Mouse (Mus musculus): ENCODE data around the gene Gm10053. TPM values are rescaled to one million over a fixed set of nuclear protein-coding genes. Genes with fewer than 3 reads are reported as not detected.
"Not testable (repeated sequence)": the region's sequence is repeated elsewhere in the genome, so short reads cannot be mapped to it uniquely, and the experiment has no call there.

Gm10053 gene
- polyA plus RNA-seq (2012; rRNA removed) = 60.7 and 63.3 TPM in 2 replicates

DNA sequence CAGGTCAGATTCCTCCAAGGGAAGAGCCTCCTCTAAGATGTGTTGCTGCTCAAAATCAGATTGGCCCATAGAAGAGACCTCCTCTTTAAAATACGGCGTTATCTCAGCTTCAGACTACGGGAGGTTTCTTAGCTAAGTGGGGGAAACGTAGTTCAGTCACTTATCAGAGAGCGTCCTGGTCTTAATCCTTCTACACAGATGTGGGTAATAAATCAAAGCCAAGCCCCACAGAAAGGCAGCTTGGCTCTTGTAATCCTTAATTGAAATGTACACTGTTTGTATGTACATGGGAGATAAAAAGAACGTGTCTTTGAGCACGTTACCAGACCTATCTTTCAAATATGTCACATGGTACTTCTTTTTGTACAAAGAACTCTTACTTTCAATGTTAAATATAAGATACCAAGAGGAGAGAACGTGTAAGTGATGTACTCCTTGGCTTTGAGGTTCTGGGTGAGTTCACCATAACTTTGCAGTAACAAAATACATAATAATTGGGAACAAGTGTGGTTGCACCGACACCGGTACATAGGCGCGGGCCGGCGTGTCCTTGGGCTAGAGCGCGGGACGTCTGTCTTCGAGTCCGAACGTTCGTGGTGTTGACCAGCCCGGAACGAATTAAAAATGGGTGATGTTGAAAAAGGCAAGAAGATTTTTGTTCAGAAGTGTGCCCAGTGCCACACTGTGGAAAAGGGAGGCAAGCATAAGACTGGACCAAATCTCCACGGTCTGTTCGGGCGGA lies at the start of gene Gm10053:
TSS of gene Gm10053 (plus strand) at position 558 of the 742 bp plus-strand sequence.
- DNase-seq (ENCODE audit: low spot score) = not testable (repeated sequence)

DNA sequence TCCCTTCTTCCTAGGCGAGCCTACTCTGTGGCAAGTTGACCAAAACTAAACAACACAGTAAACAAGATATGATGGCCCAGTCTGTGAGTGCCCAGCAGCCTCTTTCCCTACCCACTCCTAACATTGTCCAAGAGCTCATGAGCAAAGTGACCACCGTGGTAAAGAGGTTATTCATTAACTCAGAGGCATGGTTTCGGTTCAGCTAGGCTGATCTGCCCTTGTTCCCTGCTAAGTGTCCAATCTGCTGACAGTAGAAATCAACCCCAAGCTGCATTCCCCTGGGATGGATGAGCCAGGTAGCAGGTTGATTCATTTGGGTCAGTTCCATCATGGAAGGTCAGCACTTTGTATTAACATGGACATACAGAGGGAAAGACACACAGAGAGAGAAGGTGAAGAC lies 33.4 kb upstream of the Gm10053 start:
- DNase-seq (ENCODE audit: low spot score) = no peak

DNA sequence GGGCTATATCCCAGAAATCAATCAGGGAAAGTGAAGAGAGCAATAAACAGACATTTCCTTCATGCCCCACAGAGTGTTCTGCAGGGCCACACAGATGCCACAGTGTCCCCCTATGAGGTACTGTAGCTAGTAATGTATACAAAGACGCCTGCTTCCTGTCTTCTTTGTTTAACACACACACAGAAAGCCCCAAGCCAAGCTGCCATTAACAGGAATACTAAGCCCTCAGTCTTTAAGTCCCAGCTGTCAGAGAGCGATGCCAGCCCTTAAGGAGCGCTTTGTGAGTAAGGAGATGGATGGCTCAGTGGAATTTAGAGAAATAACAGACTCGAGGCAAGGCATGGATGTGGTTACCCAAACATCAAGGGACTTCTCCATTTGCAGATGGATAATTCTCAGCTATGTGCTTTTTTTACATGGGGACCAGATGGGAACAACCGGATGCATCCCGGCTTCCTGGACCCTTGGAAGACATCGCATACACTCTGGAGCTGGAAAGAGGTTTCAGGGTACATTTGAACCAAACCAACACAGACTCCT lies 30.4 kb upstream of the Gm10053 start:
- DNase-seq (ENCODE audit: low spot score) = no peak

DNA sequence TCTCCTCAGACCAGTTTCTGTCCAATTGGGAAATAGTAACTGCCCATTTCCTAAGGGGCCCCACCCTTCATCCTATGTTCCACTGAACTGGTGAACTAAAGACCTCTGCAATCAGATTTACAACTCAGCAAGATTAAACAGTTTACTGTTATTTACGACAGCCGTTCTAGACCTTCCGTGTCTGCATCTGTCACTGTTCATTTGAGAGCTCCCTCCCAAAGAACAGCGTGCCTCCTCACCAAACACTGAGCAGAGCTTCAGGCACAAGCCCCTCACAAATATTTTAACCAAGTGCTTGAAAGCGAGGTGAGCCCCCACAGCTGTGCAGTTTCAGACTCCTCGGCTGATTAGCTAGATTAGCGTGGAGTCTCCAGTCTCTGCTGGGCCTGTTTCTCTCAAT lies 27.1 kb upstream of the Gm10053 start:
- DNase-seq (ENCODE audit: low spot score) = no peak

DNA sequence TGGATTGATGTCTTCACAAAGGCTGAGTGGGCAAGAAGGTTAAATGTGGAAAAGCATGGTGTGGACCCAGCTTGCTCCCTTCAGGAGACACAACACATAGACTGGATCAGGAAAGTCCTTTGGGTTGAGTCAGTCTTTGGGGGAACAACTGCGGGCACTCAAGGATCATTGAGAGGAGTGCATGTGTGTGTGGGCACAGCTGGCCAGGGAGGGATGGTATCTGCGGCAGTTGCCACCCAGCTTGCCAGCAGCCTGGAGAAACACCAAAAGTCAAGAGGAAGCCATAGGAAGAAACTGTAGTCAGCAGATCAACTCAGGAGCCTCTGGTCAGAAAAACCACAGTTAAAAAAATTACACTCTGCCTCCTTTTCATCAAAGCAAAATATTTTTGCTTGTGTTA lies 26.6 kb upstream of the Gm10053 start:
- no peak for DNase-seq (ENCODE audit: low spot score)

DNA sequence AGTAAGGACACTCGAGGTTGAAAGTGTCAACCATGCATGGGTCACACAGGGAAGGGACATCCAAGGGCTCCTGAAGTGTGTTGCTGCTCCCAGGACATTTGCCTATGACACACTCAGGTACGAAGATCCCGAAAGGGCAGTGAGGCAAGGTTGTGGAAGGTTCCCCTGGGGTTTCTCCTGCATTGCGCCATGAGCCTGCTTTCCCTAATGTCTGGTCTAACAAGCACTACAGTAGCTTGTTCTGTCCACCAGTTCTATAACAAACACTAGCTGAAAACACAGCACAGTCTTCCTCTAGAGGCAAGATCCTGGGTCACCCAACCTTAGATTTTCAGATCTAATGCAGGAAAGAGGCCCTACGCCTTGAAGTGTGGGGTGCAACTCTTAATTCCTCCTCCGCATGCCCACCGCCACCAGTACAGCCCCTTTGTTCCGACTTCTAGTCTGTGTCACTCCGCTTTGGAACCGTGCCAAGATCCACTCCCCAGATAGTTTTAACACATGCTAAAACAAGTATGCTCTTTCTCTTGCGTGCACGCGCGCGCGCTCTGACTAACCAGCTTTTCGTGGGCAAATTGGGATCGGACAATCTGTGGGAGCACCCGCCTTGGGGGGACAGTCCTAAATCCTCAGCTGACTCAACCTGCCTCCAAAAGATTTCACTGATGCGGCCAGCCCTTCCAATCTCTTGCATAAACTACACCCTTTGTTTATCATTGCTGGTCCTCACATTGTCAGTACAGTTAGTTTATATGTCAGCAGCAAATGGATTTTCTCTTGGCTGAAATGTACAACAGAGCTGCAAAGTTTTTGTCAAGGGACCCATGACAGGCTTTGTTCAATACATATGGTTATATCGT lies 23.8 kb upstream of the Gm10053 start:
- DNase-seq (ENCODE audit: low spot score) = no peak

DNA sequence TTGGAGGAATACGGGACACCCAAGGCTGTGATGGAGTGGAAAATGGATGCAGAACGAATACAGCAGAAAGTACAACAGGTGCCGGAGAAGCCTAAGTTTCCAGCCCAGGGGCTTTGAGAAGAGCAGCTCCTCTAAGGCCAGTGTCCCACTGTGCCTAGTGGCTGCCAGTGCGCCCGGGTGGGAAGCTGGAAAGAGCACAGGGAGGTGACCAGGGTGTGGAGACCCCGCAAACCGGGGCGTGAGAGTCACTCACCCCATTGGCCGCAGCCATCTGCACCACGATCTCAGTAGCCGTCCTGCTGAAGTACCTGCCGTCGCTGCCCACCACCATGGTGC lies 14.2 kb upstream of the Gm10053 start:
- DNase-seq (ENCODE audit: low spot score) = no peak

DNA sequence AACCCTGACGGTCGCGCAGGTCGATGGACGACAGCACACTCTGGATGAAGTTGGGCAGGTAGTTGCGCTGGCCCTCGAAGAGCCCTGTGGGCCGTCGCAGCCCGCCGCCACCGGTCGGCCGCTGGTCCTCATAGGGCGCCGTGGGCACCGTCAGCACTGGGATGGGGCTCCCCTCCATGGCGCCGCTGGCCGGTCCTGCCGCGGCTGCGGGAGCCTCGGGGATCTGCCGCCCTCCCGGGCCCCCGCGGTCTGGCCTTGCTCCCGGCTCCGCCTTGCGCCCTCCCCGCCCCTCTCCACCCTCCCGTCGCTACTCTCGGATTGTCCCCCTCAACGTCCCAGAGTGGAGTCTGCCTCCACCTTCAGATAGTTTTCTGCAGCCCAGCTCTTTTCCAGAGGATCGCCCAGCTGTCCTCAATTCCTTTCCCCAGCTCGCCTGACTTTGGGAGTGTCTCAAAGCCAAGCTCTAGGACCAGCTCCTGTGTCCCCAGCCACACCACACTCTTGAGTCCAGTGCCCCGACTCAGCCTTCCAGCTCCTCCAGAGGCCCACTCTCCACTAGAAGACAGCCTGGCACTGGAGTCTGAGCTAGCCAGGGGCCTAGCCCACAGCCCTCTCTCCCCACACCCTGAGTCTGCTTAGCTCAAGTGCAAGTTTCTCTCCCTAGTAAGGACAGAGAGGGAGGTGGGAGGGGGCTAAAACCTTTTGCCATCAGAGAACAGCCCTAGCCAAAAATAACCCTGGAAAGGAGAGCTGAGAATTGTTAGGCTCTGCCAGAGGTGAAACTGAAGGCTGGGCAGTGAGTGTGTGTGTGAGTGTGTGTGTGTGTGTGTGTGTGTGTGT lies 13.7 kb upstream of the Gm10053 start, which contains the start of gene Pgm5:
TSS of gene Pgm5 (minus strand) at position 244 of the 840 bp plus-strand sequence.
- DNase-seq (ENCODE audit: low spot score) = peak; percentile 49

DNA sequence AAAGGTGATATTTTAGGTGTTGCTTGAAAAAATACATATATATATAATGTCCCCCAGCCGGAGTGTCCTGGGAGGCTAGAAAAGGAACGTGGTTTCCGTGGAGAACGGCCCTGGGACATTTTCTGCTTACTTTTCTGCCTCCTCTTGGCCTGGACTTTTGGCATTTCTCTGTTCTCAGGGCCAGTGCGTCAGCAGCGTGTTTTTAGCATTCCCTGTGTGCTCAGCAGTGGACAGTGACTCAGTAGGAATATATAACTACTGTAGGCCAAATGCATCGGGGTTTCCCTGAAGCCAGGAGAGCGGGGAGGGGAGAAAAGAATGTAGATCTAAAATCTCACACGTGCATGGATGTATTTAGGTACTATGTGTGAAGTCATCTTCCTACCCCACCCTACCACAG lies 10.1 kb upstream of the Gm10053 start:
- no peak for DNase-seq (ENCODE audit: low spot score)

DNA sequence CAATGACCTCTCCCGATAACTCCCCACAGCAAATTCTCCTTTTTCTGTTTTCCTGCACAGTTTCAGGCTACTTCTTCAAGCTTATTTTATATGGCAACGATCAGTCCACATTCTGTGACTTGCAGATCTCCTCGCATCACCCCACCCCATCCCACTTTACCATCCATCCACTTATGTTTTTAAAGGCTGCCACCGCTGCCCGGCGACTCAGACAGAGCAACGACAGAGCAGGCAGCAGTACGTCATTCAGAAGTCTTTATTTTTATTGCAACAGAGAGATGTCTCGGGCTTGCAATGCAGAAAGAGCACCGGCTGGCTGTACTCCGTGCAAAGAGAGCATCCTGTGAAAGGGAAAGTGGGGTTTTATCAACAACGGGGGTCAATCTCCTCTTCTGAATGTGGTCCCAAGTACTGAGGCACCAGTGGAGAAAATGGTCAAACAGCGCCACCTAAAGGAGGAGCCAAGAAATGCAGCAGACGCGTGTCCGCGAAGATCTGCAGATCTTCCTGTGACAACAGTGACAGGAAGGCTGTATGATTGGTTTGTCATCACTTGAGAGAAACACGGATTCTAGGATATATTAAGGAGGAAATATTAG lies 4.3 kb upstream of the Gm10053 start:
- peak; percentile 26 for DNase-seq (ENCODE audit: low spot score)

DNA sequence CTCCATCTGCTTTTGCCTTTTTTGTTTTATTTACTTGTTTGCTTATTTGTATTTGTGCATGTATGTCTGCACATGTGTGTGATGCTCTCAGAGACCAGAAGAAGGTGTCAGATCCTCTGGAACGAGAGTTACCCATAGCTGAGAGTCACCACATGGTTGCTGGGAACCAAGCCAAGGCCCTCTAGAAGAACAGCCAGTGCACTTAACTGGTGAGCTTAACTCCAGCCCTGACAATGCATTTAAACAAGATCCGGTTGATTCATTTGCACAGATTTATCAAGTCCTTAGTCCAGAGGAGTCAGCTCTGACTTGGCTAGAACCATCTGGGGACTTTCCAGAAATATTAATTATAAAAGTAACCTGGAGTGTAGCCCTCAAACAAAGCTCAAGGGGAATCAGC lies 1.6 kb upstream of the Gm10053 start:
- DNase-seq (ENCODE audit: low spot score) = no peak

DNA sequence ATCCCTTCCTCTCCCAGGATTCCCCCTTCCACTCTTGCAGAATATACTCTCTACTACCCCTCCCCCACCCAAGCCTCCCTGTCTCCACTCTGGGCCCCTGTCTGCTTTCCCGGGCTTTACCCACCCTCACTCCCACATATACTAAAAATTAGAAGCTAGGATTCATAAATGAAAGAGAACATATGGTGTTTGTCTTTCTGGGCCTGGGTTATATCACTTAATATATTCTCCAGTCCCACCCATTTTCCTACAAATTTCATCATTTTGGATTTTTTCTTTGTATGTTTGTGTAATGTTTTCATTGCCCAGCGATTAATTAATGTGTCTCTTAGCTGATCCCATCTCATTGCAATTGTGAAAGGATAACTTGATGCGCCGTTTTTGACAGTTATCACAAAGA lies 5.8 kb downstream of the Gm10053 start:
- DNase-seq (ENCODE audit: low spot score) = no peak

DNA sequence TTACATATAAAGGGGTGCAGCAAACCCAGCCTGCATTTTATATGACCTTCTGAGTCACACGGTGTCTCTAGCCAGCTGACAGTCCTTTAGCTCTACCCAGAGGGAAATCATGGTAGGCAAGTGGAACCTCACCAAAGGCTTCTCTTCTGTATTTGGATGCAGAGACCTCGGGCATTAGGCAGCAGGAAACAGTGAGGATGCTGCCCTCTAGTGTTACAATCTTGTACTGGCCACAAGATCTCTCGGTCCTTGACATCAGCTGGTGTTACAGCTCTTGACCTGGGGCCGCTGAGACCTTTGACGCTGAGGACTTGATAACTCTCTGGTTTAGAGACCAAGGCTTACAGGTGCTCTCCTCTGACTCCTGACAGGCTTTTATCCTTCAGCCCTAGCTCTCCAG lies 10.0 kb downstream of the Gm10053 start:
- no peak for DNase-seq (ENCODE audit: low spot score)

DNA sequence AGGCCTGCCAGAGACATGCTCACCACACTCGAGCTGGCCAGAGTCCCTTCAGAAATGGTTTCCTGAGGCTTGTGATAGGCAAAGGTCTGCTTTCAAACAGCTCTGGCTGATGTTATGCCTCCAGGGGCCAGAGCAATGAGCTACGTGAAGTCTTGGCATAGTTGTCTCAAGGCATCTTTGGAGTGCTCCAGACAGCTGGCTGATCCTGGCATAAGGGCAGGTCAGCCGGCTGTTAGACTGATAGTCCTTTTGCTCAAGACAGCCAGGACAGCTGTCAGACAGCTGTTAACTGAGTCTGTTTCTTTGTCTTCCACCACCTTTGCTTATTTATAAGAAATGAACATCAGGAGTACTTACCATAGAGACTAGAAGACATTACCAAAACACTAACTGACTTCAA lies 11.4 kb downstream of the Gm10053 start:
- no peak for DNase-seq (ENCODE audit: low spot score)

DNA sequence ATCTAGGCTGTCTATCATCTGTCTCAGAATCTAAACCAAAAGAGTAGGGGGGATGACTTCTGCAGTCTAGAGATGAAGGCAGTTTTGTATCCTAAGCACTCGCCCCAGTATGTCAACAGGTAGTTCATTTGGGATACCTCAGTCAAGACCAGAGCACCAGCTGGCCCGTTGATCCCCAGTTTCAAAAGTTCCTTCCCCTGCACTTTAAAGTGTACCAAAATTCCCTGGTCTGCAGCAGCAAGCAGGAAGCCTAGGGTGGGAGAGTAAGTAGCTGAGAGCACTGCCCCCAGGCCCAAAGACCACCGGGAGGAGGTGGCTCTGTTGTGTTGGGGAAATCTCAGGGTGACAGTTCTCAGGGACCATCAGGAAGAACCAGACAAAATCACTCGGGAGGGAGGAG lies 21.1 kb downstream of the Gm10053 start:
- no peak for DNase-seq (ENCODE audit: low spot score)

DNA sequence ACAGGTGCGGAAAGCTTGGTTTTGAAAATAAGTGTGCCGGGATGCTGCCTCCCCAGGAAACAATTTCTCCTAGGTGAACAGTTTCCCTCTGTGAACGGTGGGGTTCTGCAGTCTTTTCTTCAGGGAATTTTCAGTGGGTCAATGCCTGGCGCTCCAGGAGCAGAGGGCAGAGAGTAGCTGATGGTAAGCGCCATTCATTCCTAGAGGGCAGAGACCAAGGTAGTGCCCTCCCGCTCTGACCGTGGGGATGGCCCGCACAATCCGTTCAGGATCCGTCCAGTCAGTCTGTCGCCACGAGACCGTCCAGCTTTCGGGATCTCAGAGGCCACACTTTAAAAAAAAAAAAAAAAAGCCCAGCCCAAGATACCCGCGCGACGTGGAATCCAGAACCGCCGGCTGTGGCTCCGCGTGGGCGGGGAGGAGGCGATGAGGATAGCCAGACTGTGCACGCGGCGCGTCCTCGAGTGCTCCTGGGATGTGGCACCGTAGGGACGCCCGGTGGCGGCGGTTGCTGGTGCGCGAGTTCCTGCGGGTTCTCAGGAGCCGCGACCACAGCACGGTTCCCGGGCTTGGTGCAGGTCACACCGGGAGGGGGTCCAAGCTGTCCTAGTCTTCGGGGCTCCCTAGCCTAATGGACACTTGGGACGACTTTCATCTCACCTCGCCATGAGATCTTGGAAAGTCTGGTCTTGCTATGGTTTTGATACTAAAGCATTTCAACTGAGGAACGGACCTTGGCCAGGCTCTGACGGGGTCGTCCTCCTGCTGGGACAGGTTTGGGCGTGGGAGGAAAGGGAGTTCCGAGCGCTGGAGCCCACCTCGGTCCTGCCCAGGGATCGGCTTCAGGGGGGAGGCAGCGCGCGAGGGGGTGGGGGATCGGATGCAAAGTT lies 21.8 kb downstream of the Gm10053 start:
- DNase-seq (ENCODE audit: low spot score) = no peak

DNA sequence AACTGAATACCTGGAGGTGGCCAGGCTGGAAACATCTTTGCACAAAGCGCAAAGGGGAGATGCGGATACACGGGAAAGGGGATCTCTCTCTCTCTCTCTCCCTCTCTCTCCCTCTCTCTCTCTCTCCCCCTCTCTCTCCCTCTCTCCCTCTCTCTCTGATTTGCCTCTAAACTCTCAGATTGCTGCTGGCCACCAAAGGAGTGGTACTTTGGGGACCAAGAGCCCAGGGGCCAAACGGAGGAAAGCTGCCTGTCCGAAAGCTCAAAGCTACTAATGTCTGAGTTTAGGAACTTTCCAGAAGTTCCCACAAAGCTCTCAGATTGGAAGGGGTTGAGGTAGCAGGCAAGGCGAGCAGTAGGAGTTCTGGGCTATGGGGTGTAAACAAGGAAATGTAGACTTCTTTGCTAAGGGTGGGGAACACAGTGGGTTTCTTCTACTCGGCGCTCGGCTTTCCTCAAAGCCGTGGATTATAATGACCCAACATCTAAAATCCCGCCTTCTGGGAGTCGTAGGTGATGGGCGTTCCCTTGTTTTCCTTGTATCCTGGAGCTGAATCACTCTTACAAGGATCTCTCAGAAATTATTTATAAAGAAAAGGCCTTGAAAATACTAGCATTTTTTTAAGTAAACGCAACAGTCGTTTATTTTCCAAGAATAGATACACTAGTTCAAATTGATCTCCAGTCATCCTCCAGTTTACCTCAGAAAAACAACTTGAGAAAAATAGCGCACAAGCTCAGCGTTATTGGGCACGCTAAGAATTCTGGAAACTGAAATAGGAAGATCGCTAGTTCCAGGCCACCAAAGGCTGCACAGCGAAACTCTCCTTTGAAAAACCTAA lies 22.6 kb downstream of the Gm10053 start:
- no peak for DNase-seq (ENCODE audit: low spot score)

DNA sequence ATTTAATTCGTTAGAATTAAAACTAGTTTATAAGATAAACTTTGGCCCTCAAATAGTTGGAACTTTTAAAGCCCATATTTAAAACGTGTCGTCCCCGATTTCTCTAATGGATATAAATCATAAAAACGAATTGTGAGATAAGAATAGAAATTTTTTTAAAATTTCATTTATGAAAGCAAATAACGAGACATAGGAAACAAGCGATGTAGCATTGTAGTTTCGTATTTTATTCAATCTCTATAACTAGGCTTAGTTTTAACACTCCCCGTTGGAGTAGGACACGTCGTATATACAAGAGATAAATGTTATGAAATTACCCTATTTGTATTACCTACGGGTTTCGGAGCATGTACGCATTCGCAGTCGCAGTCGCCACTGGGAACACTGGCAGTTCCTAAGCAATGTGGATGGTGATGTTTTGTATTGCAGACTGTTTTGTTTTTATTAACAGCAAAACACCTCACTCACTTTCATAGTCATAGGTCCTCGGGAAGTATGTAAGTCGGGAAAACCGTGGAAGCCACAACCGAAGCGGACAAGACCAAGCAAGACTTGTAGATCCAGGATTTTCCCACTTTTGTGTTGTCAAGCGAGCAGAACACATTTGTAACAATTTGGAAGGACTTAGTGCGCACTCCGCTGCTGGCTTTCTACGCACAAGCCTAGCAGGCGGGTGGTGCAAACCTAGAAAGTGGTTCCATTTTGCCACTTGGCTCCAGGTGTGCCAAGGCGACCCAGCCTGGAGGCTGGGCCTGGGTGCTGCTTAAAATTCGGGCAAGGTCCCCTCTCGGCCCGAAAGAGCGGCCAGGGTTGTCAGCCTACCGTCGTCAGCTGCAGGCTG lies 23.5 kb downstream of the Gm10053 start:
- DNase-seq (ENCODE audit: low spot score) = no peak

Data from urinary bladder, adult 2 months (tissue).